Mouse (Mus musculus): ENCODE measurements at regions not wholly inside any gene's neighbourhood (a gene's known extent, or its start where the extent isn't known, plus 50 kb on each side); places are given as distances from the start of the nearest gene placed in this dataset.

DNA sequence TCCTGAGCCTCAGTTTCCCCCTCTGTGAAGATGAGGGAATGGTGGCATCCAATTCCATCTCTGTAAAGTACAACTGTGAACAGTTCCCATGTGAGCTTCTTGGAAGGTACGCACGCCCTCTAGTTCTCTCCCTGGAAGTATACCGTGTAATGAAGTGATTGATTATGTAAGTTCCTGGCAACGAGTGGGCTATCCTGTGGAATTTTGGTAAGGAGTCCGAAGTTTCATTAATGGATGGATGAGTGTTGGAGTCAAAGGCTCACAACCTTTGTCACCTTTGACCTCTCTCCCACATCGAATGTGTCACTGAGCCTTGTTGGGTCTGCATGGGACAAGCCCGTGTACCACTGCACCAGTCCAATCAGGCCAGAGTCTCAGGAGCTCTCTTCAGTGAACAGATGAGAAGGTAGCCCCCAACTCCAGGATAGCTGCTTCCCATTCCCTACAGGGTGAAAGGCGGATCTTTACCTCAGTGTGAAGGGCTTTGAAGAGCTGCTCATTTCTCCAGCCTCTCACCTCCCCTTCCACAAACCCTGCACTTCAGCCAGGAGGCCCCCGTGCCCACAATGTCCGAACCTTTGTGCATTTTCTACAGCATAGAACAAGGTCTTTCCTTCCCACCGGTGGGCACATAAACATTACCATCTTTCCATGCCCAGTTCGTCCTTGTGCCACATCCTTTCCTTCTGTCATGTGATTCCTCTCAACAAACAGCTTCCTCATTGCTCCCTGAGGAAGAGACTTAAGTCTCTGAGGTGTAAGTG is 217.8 kb downstream of the Mycn start:
- intact Hi-C loops (cut with DNase I; ENCODE audit: low total_unique reads), result no loop called here
- no peak for DNase-seq

GRCm38 (mm10) chr12:12722982-12723661 is 218.6 kb downstream of the Mycn start:
- DNase-seq, result no peak

DNA sequence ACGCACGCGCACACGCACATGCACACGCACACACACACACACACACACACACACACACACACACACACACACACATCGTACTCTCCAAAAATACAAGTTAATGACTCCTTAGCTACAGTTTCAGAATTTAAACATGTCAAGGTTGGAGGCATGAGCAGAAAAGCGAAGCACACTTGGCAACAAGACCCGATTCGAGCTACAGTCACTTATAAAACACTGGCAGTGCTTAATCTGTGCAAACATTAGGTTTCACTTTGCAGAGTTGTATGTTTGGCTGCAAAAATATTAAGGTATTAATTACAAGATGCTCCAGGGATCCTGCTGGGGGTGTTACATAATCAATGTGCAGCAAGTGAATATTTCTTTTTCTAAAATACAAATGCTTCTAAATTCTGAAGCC is 225.0 kb downstream of the Mycn start:
- no peak for DNase-seq
- intact Hi-C loops (cut with DNase I; ENCODE audit: low total_unique reads), result no loop called here

More at GRCm38 (mm10) chr12:12722982-12723661, 218.6 kb downstream of the Mycn start:
- intact Hi-C loops (cut with DNase I; ENCODE audit: low total_unique reads), result no loop called here

DNA sequence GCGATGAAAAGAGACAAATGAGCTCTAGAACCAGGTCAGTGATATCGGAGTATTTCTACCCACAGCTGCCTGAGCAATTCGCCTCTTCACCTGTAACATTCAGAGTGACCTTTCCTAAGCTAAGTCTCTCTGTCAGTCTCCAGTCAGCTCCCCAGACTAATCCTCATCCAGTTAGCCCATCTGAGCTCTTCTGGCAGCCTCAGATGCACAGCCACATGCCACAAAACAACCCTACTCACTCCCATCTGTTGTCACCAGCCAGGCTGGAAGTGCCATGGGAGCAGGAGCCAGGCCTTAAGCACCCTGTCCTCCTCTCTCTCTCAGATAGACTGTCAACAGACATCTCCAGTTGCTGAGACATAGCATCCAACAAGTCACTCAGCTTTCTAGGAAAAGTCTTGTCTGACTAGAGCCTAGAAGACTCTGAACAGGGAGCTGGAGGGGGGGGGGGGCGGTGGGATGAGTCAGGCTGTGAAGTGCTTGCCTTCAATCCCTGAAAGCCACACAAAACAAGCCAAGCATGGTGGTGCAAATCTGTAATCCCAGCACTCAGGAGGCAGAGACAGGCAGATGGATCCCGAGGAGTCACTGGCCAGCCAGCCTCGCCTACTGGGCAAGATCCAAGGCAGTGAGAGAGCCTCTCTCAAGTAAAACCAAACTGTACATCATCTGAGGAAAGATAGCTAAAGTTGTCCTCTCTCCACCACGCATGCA is 225.6 kb downstream of the Mycn start:
- DNase-seq, result no peak
- intact Hi-C loops (cut with DNase I; ENCODE audit: low total_unique reads), result no loop called here

DNA sequence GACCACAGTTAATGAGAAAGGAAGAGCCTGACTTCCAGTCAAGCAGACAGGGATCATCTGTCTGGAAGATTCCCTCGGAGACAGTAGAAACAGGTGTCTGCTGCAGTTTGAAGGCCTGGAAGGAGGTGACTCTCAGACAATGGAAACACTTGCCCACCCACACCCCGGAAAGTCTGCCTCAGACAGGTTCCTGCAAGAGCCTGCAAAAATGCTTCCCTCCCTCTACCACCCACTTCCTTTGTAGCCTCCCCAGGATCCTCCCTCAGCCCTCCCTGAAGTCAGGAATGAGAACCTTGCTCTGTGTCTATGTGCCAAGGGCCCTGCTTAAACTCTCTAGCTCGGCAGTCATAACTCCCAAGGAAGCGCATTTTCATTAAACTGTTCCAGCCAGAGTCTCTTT is 226.2 kb downstream of the Mycn start:
- intact Hi-C loops (cut with DNase I; ENCODE audit: low total_unique reads), result no loop called here
- DNase-seq, result no peak

DNA sequence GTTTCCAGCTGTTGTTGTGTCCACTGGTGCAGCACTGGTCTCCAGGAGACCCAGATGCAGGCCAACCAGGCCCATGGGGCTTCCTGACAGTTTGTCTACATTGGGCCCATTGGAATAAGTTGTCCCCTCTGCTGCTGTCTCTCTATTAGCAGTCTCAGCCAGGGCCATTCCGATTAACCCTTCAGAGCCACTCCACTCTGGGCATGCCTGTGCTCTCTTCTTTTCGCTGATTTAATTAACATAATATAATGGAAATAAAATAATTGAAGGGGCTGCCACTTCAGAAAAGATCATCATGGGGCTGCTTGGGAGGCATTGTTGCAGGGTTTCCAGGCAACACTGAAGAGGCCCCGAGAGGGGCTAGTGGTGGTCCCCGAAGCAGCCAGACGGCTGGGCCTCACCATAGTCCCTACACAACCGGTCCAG is 231.5 kb downstream of the Mycn start:
- no peak for DNase-seq
- intact Hi-C loops (cut with DNase I; ENCODE audit: low total_unique reads), result no loop called here

DNA sequence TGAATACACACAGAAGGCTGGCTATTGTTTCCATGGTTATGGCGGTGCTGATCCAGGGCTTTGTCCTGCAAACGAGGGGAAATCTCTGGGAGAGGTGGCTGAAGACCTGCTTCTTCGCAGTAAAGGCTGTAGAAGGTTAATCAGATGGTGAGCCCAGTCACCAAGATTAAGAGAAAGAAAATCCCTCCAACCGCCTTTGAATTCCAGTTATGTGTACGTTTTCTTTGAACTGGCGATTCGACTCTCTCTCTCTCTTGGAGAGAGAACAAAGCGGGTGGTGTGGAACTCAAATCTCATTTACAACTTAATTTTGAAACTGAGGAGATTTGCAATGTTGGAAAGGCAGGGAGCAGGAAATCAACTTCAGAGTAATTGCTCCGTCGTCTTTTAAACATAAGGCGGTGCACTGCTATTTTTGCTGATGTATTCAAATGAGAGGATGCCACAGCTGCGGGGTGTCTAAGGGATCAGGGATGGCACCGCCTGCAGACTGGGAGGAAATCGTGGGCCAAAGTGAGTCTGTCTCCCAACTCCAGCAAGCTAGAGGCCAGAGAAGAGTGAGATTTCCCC is 232.7 kb downstream of the Mycn start:
- intact Hi-C loops (cut with DNase I; ENCODE audit: low total_unique reads), result no loop called here
- no peak for DNase-seq

GRCm38 (mm10) chr12:12706326-12706920 is 235.3 kb downstream of the Mycn start:
- intact Hi-C loops (cut with DNase I; ENCODE audit: low total_unique reads), result no loop called here
- DNase-seq, result no peak

DNA sequence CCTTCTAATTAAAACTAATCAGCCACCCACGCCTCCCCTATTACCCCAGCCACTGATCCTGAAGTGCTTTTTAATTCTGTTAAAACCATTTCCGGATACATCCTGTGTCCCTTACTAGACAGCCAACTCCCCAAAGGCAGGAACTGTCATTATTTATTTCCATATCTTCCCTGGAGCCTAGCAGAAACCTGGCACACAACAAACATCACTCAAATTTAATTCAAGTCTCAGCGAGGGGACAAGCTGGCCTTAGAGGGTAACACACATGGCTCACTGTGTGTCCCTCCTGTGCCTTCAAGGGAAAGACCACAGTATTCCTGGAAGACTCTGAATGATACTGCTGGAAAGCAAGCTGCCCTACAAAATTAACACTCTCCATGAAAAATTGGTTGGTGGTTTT is 240.0 kb downstream of the Mycn start:
- intact Hi-C loops (cut with DNase I; ENCODE audit: low total_unique reads), result no loop called here
- no peak for DNase-seq

DNA sequence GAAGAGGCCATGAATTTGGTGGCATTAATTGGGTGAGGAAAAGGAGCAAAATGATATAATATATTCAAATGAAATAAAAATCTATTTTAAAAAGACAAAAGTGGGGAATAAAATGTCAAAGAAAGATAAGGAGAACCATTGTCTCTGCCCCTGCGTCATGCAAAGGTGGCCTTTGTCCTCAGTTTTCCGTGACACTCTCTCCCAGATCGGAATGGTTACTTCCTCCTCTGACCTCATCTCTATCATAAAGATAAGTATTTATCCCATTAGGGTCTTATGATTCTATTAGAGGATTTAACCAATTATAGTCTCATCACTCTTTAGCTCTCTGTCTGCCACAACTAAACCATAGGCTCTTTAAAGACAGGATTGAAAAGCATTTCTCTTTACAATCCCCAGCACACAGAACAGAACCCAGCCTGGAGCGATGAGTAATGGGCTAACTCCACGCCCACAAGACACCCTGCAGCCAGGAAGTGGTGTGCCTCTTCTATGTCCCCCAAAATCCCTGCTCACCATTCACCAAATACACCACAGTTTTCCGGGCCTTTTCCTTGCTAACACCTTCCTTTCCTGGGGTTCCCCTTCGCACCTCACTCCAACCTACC is 240.6 kb downstream of the Mycn start:
- intact Hi-C loops (cut with DNase I; ENCODE audit: low total_unique reads), result no loop called here
- no peak for DNase-seq

GRCm38 (mm10) chr12:12693838-12694777 is 247.6 kb downstream of the Mycn start:
- intact Hi-C loops (cut with DNase I; ENCODE audit: low total_unique reads), result no loop called here
- DNase-seq, result no peak

GRCm38 (mm10) chr12:12687376-12687775 is 254.3 kb downstream of the Mycn start:
- no peak for DNase-seq
- intact Hi-C loops (cut with DNase I; ENCODE audit: low total_unique reads), result no loop called here

- no peak for DNase-seq
- intact Hi-C loops (cut with DNase I; ENCODE audit: low total_unique reads), result no loop called here
These were observed 256.5 kb downstream of the Mycn start for GRCm38 (mm10) chr12:12685217-12685522.

DNA sequence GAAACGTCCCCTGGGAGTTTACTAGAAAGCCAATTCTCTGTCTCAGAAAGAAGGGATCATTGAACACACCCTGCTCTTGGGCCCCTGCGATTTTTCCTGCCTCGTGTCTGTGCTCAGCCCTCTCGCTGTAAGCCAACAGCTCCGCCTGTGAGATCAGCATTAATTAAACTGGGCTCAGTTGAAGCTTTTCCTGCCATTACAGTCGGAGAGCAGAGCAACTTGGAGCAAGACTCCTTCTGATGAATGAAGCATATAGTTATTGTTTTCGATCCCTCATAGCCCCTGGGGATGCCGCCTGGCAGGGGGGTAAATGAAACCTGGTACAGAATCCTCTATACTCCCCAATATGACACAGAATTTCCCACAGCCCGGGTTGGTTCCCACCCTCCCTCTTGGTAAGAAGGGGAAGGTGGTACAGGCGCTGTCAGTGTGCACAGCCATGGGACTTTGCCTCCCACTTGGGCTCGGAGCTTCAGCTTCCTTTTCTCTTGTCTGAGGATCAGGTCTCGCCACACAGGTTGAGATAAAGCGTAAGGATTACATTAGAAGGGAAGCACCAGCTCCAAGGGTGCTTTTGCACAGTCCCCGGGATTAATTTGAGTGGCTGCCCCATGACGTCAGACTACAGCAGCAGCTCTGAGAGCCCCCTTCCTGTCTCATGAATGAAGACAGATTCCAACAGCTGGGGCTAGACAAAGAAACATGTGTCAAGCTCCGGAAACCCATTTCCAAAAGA is 257.1 kb downstream of the Mycn start:
- intact Hi-C loops (cut with DNase I; ENCODE audit: low total_unique reads), result no loop called here
- DNase-seq, result no peak

DNA sequence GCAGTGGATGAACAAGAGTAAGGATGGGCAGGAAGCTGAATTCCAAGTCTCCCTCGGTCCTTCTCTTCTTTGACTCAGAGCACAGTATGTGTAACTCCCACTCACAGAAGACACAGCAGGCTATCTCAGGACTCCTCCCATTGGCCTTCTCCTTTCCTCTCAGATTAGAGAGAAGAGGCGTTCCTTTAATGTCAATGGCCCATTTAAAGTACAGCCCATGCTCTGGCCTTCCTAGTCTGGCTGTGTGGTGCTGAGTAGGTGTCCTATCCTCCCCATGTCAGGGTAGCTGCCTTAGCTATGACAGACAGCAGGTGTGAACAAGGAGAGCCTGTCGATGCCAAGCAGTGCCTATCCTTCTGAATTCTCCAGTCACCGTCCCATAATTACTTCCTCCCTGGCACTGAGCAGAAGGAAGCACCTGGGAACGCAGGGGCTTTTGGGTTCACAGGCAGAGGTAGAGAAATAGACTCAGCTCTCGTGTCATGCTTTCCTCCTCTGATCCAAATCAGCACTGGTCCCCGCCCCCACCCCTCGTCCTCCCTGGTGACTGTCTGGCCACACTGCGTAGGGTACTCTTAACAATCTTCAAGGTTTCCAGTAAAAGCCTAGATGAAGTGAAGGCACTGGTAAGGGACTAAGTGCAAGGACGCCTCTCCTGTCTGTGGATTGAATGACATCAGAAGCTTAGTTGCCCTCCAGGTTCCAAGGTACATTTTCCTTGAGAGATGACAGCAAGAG is 257.8 kb downstream of the Mycn start:
- DNase-seq, result no peak
- intact Hi-C loops (cut with DNase I; ENCODE audit: low total_unique reads), result no loop called here

DNA sequence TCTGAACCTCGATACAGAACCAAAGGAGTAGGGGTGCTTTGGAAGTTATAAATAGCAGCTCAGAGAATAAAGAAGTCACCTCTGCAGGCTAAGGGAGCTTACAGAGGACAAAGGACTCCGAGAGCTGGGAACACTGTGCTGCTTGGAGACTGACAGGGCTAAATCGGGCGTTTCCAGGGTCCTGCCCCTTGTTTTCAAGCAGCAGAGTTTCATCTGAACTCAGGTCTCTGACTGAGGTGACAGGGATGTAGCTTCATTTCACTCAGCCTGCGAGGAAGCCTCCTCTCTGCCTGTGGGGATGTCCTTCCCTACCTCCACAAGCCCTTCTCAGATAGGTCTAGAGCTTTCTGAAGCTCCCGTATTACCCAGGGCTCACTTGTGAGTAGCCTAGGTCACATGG is 260.6 kb downstream of the Mycn start:
- DNase-seq, result no peak
- intact Hi-C loops (cut with DNase I; ENCODE audit: low total_unique reads), result no loop called here

GRCm38 (mm10) chr12:12680371-12680921 is 261.3 kb downstream of the Mycn start:
- DNase-seq, result peak; percentile 5
- intact Hi-C loops (cut with DNase I; ENCODE audit: low total_unique reads), result no loop called here

Measured in gastrocnemius, postnatal 14 days (tissue).